Mouse (Mus musculus): Measurements from ENCODE around the gene Rps26.

DNA sequence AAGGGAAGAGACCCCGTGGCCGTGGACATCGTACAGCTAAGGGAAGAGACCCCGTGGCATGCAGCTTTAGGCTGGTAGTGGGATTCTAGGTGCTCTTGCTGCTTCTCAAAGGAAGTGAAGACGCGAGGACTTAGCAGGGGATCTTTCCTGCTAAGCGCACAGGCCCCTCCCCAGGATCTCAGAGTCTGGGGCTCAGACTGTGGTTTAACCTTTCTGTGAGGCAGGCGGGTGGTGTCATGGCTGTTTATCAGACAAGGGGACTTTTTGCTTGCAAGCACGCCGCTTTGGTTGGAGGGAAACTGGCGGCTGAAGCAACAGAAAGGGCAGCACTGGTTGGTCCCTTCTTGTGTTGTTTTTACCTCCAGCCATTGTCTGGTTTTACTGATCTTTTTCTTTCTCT is 10.5 kb upstream of the Rps26 start:
- no peak for TF ChIP-seq CTCF (IDR thresholded peaks at IDR 0.05; ENCODE audit: low read depth, low read length)
- TF ChIP-seq POLR2A (IDR thresholded peaks at IDR 0.05; ENCODE audit: borderline replicate concordance, low read depth, low read length), result no peak

Data from bone marrow macrophage, adult 2 months (primary cell).